Mouse (Mus musculus) kidney, postnatal 0 days (tissue): Measurements from ENCODE around the gene Rpl23. TPM values are rescaled to one million over a fixed set of nuclear protein-coding genes. Genes with fewer than 3 reads are reported as not detected.

Source experiments
- ATAC-seq: fragments of 200-750 bp; cut with Nextera tagmentation; replicated peaks from 2 replicates; pipeline ENCODE4 v1.8.0; 2017; ENCODE audit warnings: low read depth, moderate number of reproducible peaks, moderate TSS enrichment, moderate library complexity; ENCODE audit not compliant: low FRiP score
- DNase-seq: peaks from one replicate; pipeline ENCODE4 v3.0.0-alpha.2; 2016; ENCODE audit warnings: low spot score
- H3K27ac ChIP-seq: fragments of 300-500 bp; sonication (generic); 2 replicates; pipeline ENCODE4 v1.5.1; 2014; ENCODE audit warnings: mild to moderate bottlenecking
- H3K27me3 ChIP-seq: fragments of 300-500 bp; sonication (generic); 2 replicates; pipeline ENCODE4 v1.6.1; 2014; ENCODE audit warnings: low read length, mixed read lengths; ENCODE audit not compliant: insufficient read depth
- H3K36me3 ChIP-seq: fragments of 300-500 bp; sonication (generic); 2 replicates; pipeline ENCODE4 v1.6.1; 2014; ENCODE audit warnings: low read length, mixed read lengths; ENCODE audit not compliant: insufficient read depth
- H3K4me1 ChIP-seq: fragments of 300-500 bp; sonication (generic); replicated peaks from 2 replicates; pipeline ENCODE4 v1.6.1; 2014; ENCODE audit warnings: antibody characterized with exemption, low read length, mixed read lengths; ENCODE audit not compliant: insufficient read depth
- H3K4me2 ChIP-seq: fragments of 300-500 bp; sonication (generic); 2 replicates; pipeline ENCODE4 v1.6.1; 2014; ENCODE audit warnings: mild to moderate bottlenecking, low read length, moderate library complexity, mixed read lengths
- H3K4me3 ChIP-seq: fragments of 300-500 bp; sonication (generic); replicated peaks from 2 replicates; pipeline ENCODE4 v1.5.1; 2014; ENCODE audit warnings: low read depth, low read length
- H3K9ac ChIP-seq: fragments of 300-500 bp; sonication (generic); 2 replicates; pipeline ENCODE4 v1.6.1; 2014; ENCODE audit warnings: low read depth, low read length
- H3K9me3 ChIP-seq: fragments of 300-500 bp; sonication (generic); replicated peaks from 2 replicates; pipeline ENCODE4 v1.6.1; 2016; ENCODE audit warnings: low read length, inconsistent platforms, mixed read lengths
- CTCF ChIP-seq: IDR thresholded peaks from 2 replicates; pipeline ENCODE4 v1.5.1; 2016; ENCODE audit warnings: antibody characterized with exemption, low read depth, mild to moderate bottlenecking, moderate library complexity
- whole genome bisulfite sequencing: fragments of 180-500 bp; shearing (Covaris S2); extraction: QIAGEN DNeasy Blood & Tissue Kit; methylation state at CpG from one replicate; pipeline ENCODE4 v1.1.7; 2014; 5-methylcytosine and 5-hydroxymethylcytosine counted together
- polyA plus RNA-seq: library from polyadenylated mRNA; unstranded; fragments of >200 nt; fragmentation: Nextera tagmentation; extraction: Ambion mirVana; gene quantifications from 2 replicates; pipeline ENCODE4 v1.2.1, GENCODE M21; 2015

Rpl23 gene
- polyA plus RNA-seq, 1 experiment from 2014 or later: 863 TPM

- WGBS: 85% methylated on average over 5 of the region's 5 CpGs
- Histone ChIP-seq H3K36me3 (no peaks in the 10 kb centered on the region), H3K4me1 (no peaks in the 10 kb centered on the region), H3K4me3 (no peak overlapping the region), H3K27me3 (no peaks in the 10 kb centered on the region), H3K4me2 (no peak overlapping the region), H3K9me3 (no peaks in the 10 kb centered on the region), H3K27ac (no peak overlapping the region), H3K9ac (no peak overlapping the region)
- no peak for ATAC-seq
- no peak for TF ChIP-seq CTCF
- DNase-seq: no peak
Measured at GRCm38 (mm10) chr11:97789727-97790126, 7.5 kb upstream of the Rpl23 start.

DNA sequence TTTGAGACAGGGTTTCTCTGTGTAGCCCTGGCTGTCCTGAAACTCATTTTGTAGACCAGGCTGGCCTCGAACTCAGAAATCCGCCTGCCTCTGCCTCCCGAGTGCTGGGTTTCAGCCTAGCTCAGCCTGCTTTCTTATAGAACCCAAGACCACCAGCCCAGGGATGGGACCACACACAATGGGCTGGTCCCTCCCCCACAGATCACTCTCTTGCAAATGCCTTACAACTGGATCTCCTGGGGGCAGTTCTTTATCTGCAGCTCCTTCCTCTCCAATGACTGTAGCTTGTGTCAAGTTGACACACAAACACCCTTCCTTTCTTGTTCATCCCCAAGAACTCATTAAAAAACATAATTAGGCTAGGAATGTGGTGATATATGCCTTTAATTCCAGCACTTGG, 5.7 kb upstream of the Rpl23 start:
- no peak for DNase-seq
- no peak for ATAC-seq
- H3K9me3 ChIP-seq: no peaks in the 10 kb centered on the region
- H3K27ac ChIP-seq: no peak overlapping the region
- no peak overlapping the region for H3K4me2 ChIP-seq
- WGBS: 91% methylated on average over 3 of the region's 3 CpGs
- H3K4me3 ChIP-seq: no peak overlapping the region
- no peaks in the 10 kb centered on the region for H3K27me3 ChIP-seq
- no peak overlapping the region for H3K9ac ChIP-seq
- H3K36me3 ChIP-seq: no peaks in the 10 kb centered on the region
- H3K4me1 ChIP-seq: no peaks in the 10 kb centered on the region
- TF ChIP-seq CTCF: no peak

GRCm38 (mm10) chr11:97782564-97782895, 293 bp upstream of the Rpl23 start:
- peaks cover 3% of the 10 kb centered on the region; the same call in 1 of the 2 replicates for H3K4me1 ChIP-seq
- TF ChIP-seq CTCF: no peak
- H3K4me3 ChIP-seq: peak overlapping the region; percentile 88
- ATAC-seq: peak; percentile 27
- peak overlapping the region; percentile 72 for H3K27ac ChIP-seq
- peak overlapping the region; percentile 100 for H3K9ac ChIP-seq
- no peaks in the 10 kb centered on the region for H3K27me3 ChIP-seq
- no peaks in the 10 kb centered on the region for H3K9me3 ChIP-seq
- peaks cover 25% of the 10 kb centered on the region for H3K36me3 ChIP-seq
- under 1% methylated on average over 10 of the region's 10 CpGs for WGBS
- peak overlapping the region; percentile 65 for H3K4me2 ChIP-seq
- DNase-seq: no peak

DNA sequence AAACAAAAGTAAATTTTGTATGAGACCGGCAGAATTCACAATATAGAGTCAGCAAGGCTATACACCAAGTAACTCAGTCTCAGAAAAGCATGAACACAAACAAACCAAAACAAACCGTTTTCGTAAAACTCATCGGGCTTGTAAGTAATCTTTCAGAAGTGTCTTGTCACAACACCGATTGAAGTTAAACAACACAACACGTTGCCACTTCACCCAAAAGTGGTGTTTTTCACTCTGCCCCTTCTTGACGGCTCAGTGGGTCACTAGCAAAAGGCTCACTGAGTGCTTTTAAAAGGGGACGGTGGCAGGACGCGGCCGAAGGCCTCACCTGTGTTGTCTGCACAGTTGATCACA, 782 bp downstream of the Rpl23 start:
- H3K27me3 ChIP-seq: no peaks in the 10 kb centered on the region
- peak overlapping the region; percentile 88 for H3K4me3 ChIP-seq
- H3K4me2 ChIP-seq: peak overlapping the region; percentile 65
- peaks cover 3% of the 10 kb centered on the region; the same call in 1 of the 2 replicates for H3K4me1 ChIP-seq
- no peak for DNase-seq
- H3K36me3 ChIP-seq: peaks cover 36% of the 10 kb centered on the region
- under 1% methylated on average over 11 of the region's 11 CpGs for WGBS
- no peak for ATAC-seq
- no peaks in the 10 kb centered on the region for H3K9me3 ChIP-seq
- H3K9ac ChIP-seq: peak overlapping the region; percentile 100
- TF ChIP-seq CTCF: no peak
- peak overlapping the region; percentile 95 for H3K27ac ChIP-seq

GRCm38 (mm10) chr11:97779968-97780701, 2.1 kb downstream of the Rpl23 start:
- Histone ChIP-seq H3K9ac (peak overlapping the region; percentile 100), H3K9me3 (no peaks in the 10 kb centered on the region), H3K27ac (no peak overlapping the region), H3K27me3 (no peaks in the 10 kb centered on the region), H3K4me3 (0 out of 2 replicates have a peak overlapping the region, but pooled peaks have one; percentile 2), H3K4me2 (peak overlapping the region; percentile 65), H3K4me1 (peaks cover 3% of the 10 kb centered on the region; the same call in 1 of the 2 replicates), H3K36me3 (peaks cover 42% of the 10 kb centered on the region)
- TF ChIP-seq CTCF: no peak
- DNase-seq (no peak), ATAC-seq (no peak)
- 80% methylated on average over 2 of the region's 2 CpGs for WGBS

DNA sequence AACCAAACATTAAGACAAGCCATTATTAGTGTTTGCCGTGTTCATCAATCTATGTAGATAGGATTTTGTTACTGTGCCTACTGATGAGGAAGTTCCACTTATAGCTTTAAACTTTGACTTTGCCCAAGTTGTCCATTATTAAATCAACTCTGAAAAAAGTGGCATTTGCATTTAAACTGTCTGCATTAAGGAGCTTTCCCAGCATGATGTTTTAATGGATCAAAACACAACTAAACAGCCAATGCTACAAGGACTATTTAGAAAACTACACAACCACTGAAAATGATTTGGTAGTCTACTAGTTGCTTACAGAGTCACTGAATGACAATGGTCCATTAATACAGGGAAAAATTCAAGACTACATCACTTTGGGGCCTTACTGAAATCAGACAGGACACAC, 3.3 kb downstream of the Rpl23 start:
- DNase-seq (no peak), ATAC-seq (no peak)
- WGBS: 97% methylated on average over 1 of the region's 1 CpGs
- Histone ChIP-seq H3K36me3 (peaks cover 42% of the 10 kb centered on the region), H3K4me2 (no peak overlapping the region), H3K4me3 (no peak overlapping the region), H3K27ac (no peak overlapping the region), H3K4me1 (peaks cover 3% of the 10 kb centered on the region; the same call in 1 of the 2 replicates), H3K9ac (no peak overlapping the region), H3K9me3 (no peaks in the 10 kb centered on the region), H3K27me3 (no peaks in the 10 kb centered on the region)
- no peak for TF ChIP-seq CTCF
